Mouse (Mus musculus) spleen, embryonic (tissue): Measurements from ENCODE around the gene Xirp2.

Experiments used
- CTCF ChIA-PET: fragments of 350-600 bp; sonication (Branson Sonifier 250); formaldehyde crosslinking; loops from one replicate; lab custom pipeline; 2022; lab: Charles Lee

Gene Xirp2

GRCm38 (mm10) chr2:67564851-67565479 lies 119.2 kb downstream of the Xirp2 start:
- CTCF ChIA-PET: no interaction called here

DNA sequence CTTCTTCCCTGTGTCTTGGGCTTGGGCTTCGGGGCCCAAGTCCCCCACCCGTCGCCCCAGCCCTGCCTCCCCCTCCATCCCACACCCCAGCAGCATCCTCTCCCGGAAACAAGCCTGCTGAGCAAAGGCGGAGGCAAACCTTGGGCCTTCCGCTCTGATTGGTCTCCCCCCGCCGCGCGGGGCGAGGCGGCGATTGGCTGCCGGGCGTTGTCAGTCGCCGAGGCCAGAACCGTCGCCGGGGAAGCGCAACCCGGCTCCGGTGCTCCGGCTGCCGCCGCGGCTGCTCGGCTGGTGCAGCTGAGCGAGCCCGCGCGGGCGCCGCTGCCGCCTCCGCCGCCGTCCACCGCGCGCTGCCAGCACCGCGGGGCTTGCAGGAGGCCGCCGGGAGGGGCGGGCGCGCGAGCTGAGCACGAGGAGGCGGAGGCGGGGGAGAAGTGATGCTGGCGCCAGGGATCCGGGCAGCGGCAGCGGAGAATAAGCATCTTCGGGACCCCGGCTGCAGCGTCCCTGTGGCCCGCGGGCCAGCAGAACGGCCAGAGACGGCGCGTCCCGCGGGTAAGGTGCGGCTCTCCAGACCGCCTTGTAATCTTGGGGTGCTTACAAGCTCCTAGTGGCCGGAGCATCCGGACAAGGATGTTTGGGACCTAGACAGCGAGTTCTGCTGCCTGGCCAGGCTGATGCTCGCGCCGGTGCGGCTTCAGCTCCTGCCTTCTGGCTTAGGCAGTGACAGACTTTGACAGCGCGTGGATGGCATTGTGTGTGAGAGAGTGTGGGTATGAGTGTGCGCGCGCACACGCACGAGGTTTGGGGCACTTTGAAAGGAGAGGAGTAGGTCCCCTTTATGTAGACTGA lies 119.9 kb downstream of the Xirp2 start, which contains the start of gene B3galt1:
B3galt1 (plus strand) TSS at position 392 of the 852 bp plus-strand sequence.
- CTCF ChIA-PET: no interaction called here

DNA sequence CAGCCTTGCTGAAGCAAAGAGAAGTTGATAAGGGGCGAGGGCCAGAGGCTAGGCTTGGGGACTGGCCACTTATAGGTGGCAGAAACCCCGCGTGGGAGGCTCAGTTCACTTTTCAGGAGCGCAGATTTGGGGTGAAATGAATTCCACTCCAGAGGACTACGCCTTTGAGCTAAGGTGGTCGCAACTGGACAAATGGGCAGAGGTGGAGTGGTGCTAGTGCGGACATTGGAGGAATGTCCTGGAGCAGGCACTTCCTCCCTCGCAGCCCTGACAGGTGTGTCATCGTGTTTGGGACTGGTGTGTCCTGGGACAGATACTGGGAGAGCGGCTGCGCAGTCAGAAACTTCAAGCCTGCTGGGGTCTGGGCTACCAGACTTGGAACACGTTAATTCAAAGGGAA lies 120.8 kb downstream of the Xirp2 start:
- CTCF ChIA-PET: no interaction called here

DNA sequence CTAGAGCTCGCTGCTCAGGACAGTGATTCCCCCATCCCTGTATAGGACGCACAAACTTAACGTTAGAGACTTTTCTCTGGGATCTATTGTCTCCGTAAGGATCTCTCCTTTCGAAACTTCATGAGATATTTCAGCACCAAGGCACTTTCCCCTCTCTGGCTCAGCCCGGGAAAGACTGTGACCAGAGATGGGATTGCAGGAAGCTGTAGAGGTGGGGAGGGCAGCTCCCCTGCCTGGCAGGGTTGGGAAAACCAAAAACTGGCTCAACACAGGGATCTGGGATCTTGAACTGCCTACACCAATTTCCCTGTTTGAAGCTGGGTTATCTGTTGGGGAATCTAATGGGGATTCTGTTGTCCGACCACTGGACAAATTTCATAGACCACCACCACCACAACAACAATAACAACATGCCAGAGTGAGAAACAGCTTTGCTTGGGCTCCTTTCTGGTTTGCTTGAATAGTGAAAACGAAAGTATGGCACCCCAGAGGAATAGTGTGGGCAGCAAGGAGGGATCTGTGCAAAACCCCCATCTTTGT lies 121.4 kb downstream of the Xirp2 start:
- CTCF ChIA-PET: no interaction called here
